Comparison of ENCODE assay signal across 8 mouse cellular contexts in the genomic region with DNA sequence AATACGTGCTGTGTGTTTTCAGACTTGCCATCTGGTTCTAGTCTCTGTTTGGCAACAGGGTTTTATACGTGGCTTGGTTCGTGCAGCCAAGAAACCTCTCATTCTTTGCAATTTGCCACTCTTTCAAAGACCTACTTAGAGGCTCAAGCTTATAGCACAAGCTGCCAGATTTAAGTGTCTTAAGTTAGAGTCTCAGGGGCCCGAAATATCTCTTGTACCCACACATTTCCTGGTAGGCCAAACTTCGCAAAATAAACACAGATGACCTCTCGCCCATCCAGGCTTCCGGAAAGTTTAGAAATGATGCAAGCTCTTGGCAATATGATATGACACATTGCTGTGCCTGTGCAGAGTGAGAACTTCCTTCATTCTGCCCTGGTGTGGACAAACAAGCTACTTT. TPM values are rescaled to one million over a fixed set of nuclear protein-coding genes. Genes with fewer than 3 reads are reported as not detected.
DNase-seq lines count a peak whose midpoint lies in the region; ATAC-seq lines count a peak whose summit lies in the region.

No protein-coding gene starts in this region.

- peak; percentile 78 for ATAC-seq in neutrophil, adult 5-6 weeks (ENCODE audit: extremely low read depth, insufficient number of reproducible peaks, low FRiP score, poor library complexity, severe bottlenecking)

- peak; percentile 10 to 23 for DNase-seq in gastrocnemius, adult 8-10 months (ENCODE audit: low spot score in 2 of 2)
- DNase-seq in gastrocnemius, postnatal 14 days, result no peak
- peak; percentile 14 to 32 for DNase-seq in urinary bladder, postnatal 36 days (ENCODE audit: low spot score in 2 of 2)
- DNase-seq in urinary bladder, adult 2 months (ENCODE audit: low spot score), result no peak
- peak; percentile 9 to 55 for DNase-seq in kidney, postnatal 36 days
- no peak for DNase-seq in layer of hippocampus, postnatal 10 days (ENCODE audit: low spot score in 2 of 2)
- DNase-seq in layer of hippocampus, postnatal 14 days (ENCODE audit: low spot score in 2 of 2), result no peak

- intact Hi-C loops in gastrocnemius, postnatal 14 days (cut with DNase I; ENCODE audit: low total_unique reads), result no loop called here

RNA-seq across cellular contexts. Expression of gene Fndc3b, which starts 54.8 kb away (rescaled TPM):
- total RNA-seq in gastrocnemius, adult 8-10 months (2022), result 10 to 100 TPM in 3 of 4 experiments, 1 to 10 TPM in 1; 9.2 to 12.6 (median 11.2) TPM
- 10 to 100 TPM; 30.8 to 35.4 TPM for total RNA-seq in gastrocnemius, postnatal 14 days (2021)
- 26.0 and 34.5 TPM in 2 replicates for polyA plus RNA-seq in urinary bladder, adult 2 months (2012; rRNA removed)
- total RNA-seq in neutrophil, adult 5-6 weeks (2017), result 14.3 and 15.1 TPM in 2 replicates
- total RNA-seq in layer of hippocampus, postnatal 10 days (2021), result 10 to 100 TPM; 28.4 to 31.3 TPM
- 10 to 100 TPM; 23.7 to 31.1 TPM for total RNA-seq in layer of hippocampus, postnatal 14 days (2021)

Comparison
In these comparisons a context has a peak if more than half of its experiments do, and no peak if none do; other contexts are left out.
1. DNase-seq: peak in gastrocnemius, adult 8-10 months (2 of 2), urinary bladder, postnatal 36 days (2 of 2) and kidney, postnatal 36 days (2 of 2); none in gastrocnemius, postnatal 14 days (single experiment), urinary bladder, adult 2 months (single experiment), layer of hippocampus, postnatal 10 days (0 of 2) and layer of hippocampus, postnatal 14 days (0 of 2).